Mouse (Mus musculus): ENCODE data around the gene Ptch1. TPM values are rescaled to one million over a fixed set of nuclear protein-coding genes. Genes with fewer than 3 reads are reported as not detected.

The Ptch1 gene
- polyA plus RNA-seq, 1 experiment, result 0.26 TPM

DNA sequence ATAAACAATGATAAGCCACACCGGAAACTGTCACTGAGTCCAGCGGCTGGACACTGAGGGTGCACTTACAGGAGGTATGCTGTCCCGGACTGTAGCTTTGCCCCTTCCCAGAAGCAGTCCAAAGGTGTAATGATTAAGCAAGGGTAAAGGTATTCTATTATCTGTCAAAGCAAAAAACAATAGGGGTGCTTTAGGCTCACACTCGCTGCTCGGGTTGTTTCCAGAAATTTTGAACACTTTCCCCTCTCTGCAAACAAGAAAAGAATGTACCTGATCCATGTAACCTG, 28.5 kb downstream of the Ptch1 start:
- Histone ChIP-seq H3K4me1 (ENCODE audit: control insufficient read depth) (no peaks in the 10 kb centered on the region; the same call in 1 of the 2 replicates), H3K9me3 (ENCODE audit: control insufficient read depth, low read length) (no peaks in the 10 kb centered on the region), H3K4me3 (replicated peaks) (no peak overlapping the region), H3K27me3 (ENCODE audit: control insufficient read depth) (no peaks in the 10 kb centered on the region), H3K36me3 (ENCODE audit: control insufficient read depth) (peaks cover 87% of the 10 kb centered on the region)
- TF ChIP-seq GATA1 (IDR thresholded peaks at IDR 0.05; ENCODE audit: low read length) (no peak), TAL1 (IDR thresholded peaks at IDR 0.05; ENCODE audit: low read length) (no peak)

DNA sequence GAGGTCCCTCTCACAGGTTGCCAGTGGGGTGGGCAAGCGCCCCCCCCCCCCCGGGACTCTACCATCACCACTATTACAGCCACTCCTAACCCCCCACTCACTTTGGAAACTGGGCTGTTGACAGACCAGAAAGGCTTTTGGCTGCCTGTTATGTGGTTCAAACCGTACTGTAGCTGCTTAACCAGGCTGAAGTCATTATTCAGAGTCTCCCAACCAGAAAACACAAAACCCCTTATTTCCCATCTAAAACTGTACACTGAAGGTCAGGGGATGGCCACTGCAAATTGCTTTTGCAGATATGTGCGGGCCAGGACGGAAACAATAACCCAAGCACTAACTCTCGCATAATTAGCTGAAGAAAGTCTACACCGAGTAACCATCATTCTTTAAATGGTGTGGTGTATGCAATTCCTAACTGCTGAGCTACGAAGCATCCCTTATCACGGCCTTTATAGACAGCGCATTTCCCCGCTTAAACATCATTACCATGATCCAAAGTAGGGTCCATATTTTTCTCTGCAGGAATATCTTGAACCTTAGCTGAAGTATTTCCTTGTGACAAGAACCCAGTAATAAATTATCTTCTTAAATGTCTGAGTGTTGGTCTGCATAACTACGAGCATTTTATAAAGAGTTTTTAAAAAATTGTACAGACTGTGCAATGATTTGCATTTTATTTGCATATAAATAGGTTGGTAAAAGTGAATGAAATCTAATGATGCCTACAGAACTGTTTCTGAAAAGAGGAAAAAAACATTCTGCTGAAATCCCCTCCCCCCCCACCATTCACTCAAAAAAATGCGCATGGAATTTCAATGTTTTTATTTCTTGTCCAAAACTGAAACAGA, 29.1 kb downstream of the Ptch1 start:
- H3K27me3 ChIP-seq (ENCODE audit: control insufficient read depth), result no peaks in the 10 kb centered on the region
- no peak for TF ChIP-seq GATA1 (IDR thresholded peaks at IDR 0.05; ENCODE audit: low read length)
- no peak for TF ChIP-seq TAL1 (IDR thresholded peaks at IDR 0.05; ENCODE audit: low read length)
- no peaks in the 10 kb centered on the region for H3K4me1 ChIP-seq (ENCODE audit: control insufficient read depth)
- H3K36me3 ChIP-seq (ENCODE audit: control insufficient read depth), result peaks cover 90% of the 10 kb centered on the region
- H3K9me3 ChIP-seq (ENCODE audit: control insufficient read depth, low read length), result no peaks in the 10 kb centered on the region
- no peak overlapping the region for H3K4me3 ChIP-seq (replicated peaks)

DNA sequence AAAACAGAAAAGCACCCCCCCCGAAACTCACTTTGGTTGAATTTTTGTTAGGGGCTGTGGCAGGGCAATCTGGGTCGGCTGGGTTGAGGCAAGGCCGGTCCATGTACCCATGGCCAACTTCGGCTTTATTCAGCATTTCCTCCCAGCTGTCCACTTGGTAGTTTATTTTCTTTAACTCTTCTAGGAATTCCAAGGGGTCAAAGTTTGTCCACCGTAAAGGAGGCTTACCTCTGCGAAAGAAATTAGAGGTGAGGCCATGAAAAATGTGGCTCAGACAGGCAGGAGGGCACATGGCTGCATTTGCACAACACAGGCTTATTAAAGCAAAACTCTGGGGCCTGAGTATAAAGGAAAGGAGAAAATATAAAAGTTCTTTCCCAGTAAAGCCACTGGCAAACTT, 29.9 kb downstream of the Ptch1 start:
- H3K36me3 ChIP-seq (ENCODE audit: control insufficient read depth), result peaks cover 95% of the 10 kb centered on the region

DNA sequence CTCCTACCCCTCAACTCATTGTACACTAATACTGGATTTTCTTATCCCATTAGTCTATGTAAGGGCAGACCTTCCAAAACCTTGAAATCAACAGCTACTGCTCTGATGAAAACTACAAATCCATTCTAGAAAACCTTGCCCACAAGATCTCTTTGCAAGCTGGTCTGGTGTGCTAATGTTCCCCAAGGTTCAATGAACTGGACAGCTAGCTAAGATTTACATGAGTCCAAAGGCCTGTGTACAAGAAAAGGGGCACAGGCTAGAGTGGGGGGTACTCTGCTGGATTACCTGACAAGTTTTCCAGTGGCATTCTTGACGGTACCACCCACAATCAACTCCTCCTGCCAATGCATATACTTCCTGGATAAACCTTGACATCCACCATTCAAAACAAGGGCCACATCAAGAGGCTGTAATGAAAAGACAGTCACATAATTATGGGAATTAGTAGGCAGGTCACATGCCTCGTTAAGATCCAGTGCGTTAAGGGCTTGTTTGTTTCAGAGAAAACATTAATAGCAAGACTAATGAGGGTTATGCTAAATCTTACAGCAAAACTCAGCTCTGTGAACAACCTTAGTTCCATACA, 30.5 kb downstream of the Ptch1 start:
- Histone ChIP-seq H3K36me3 (ENCODE audit: control insufficient read depth) (peaks cover 95% of the 10 kb centered on the region), H3K9me3 (ENCODE audit: control insufficient read depth, low read length) (no peaks in the 10 kb centered on the region), H3K27me3 (ENCODE audit: control insufficient read depth) (no peaks in the 10 kb centered on the region), H3K4me1 (ENCODE audit: control insufficient read depth) (no peaks in the 10 kb centered on the region), H3K4me3 (replicated peaks) (no peak overlapping the region)
- TF ChIP-seq GATA1 (IDR thresholded peaks at IDR 0.05; ENCODE audit: low read length) (no peak), TAL1 (IDR thresholded peaks at IDR 0.05; ENCODE audit: low read length) (no peak)

More for the DNA sequence above, 29.9 kb downstream of the Ptch1 start:
- no peak overlapping the region for H3K4me3 ChIP-seq (replicated peaks)
- no peaks in the 10 kb centered on the region for H3K9me3 ChIP-seq (ENCODE audit: control insufficient read depth, low read length)
- H3K4me1 ChIP-seq (ENCODE audit: control insufficient read depth), result no peaks in the 10 kb centered on the region
- no peaks in the 10 kb centered on the region for H3K27me3 ChIP-seq (ENCODE audit: control insufficient read depth)
- TF ChIP-seq TAL1 (IDR thresholded peaks at IDR 0.05; ENCODE audit: low read length), result no peak
- no peak for TF ChIP-seq GATA1 (IDR thresholded peaks at IDR 0.05; ENCODE audit: low read length)

DNA sequence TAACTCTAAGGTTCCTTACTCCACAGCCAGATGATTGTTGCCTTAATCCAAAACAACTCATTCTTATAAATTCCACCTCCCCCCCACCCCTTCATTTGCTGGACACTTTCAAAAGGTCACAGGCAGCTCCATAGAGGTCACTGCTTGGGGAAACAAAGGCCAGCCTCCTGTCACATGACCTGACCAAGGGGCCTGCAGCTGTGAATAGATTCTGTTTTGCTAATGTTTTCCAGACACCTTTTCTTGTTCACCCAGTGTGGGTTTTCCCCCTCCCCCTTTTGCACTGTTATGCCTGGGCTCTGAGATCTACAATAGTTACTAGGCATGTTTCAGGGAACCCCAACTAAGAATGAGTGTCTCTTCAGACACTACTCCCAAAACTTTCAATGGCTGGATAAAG, 31.9 kb downstream of the Ptch1 start:
- TF ChIP-seq GATA1 (IDR thresholded peaks at IDR 0.05; ENCODE audit: low read length) (no peak), TAL1 (IDR thresholded peaks at IDR 0.05; ENCODE audit: low read length) (no peak)
- H3K36me3 ChIP-seq (ENCODE audit: control insufficient read depth), result peaks cover 97% of the 10 kb centered on the region

DNA sequence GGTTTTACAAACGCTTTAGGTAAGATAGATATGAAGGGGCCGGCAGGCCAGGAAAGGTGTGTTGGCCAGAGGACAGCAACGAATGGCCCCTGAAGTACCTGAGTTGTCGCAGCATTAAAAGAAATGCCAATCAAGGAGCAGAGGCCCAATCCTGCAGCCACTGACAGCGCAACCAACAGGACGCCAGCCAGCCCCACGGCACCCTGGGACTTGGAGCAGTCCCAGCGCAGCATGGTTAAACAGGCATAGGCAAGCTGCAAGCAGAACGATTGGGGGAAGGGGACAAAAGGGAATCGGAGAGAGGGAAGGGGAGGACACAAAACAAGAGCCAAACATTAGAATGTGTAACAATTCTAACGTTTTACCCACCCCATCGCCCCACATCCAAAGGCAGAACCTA, 32.8 kb downstream of the Ptch1 start:
- no peak overlapping the region for H3K4me3 ChIP-seq (replicated peaks)
- no peak for TF ChIP-seq GATA1 (IDR thresholded peaks at IDR 0.05; ENCODE audit: low read length)
- no peak for TF ChIP-seq TAL1 (IDR thresholded peaks at IDR 0.05; ENCODE audit: low read length)
- no peaks in the 10 kb centered on the region for H3K4me1 ChIP-seq (ENCODE audit: control insufficient read depth)
- H3K36me3 ChIP-seq (ENCODE audit: control insufficient read depth), result peaks cover 97% of the 10 kb centered on the region
- no peaks in the 10 kb centered on the region for H3K27me3 ChIP-seq (ENCODE audit: control insufficient read depth)
- H3K9me3 ChIP-seq (ENCODE audit: control insufficient read depth, low read length), result no peaks in the 10 kb centered on the region

More for the DNA sequence above, 31.9 kb downstream of the Ptch1 start:
- no peaks in the 10 kb centered on the region for H3K9me3 ChIP-seq (ENCODE audit: control insufficient read depth, low read length)
- no peaks in the 10 kb centered on the region for H3K27me3 ChIP-seq (ENCODE audit: control insufficient read depth)
- no peak overlapping the region for H3K4me3 ChIP-seq (replicated peaks)
- H3K4me1 ChIP-seq (ENCODE audit: control insufficient read depth), result no peaks in the 10 kb centered on the region

DNA sequence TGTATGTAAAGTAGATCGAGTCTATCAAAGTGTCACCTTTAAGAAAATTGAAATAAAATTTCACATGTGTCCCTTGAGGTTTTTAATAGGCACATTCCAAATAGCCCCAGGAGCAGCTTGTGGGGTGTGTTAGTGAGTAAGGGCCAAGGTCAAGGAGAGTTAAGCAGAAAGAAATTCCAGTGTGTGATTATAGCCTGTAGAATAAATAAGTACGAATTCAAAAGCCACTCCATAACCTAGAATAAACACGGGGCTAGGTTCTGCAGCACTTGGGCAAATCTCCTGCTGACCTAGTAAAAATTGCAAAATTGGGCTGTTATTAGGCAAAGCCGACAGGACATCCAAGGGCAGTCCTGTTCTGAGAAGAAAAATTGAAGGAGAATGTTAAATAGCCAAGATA, 38.4 kb downstream of the Ptch1 start:
- Histone ChIP-seq H3K27me3 (ENCODE audit: control insufficient read depth) (no peaks in the 10 kb centered on the region), H3K4me3 (replicated peaks) (no peak overlapping the region), H3K9me3 (ENCODE audit: control insufficient read depth, low read length) (no peaks in the 10 kb centered on the region), H3K4me1 (ENCODE audit: control insufficient read depth) (no peaks in the 10 kb centered on the region), H3K36me3 (ENCODE audit: control insufficient read depth) (peaks cover 100% of the 10 kb centered on the region)
- TF ChIP-seq GATA1 (IDR thresholded peaks at IDR 0.05; ENCODE audit: low read length) (no peak), TAL1 (IDR thresholded peaks at IDR 0.05; ENCODE audit: low read length) (no peak)

DNA sequence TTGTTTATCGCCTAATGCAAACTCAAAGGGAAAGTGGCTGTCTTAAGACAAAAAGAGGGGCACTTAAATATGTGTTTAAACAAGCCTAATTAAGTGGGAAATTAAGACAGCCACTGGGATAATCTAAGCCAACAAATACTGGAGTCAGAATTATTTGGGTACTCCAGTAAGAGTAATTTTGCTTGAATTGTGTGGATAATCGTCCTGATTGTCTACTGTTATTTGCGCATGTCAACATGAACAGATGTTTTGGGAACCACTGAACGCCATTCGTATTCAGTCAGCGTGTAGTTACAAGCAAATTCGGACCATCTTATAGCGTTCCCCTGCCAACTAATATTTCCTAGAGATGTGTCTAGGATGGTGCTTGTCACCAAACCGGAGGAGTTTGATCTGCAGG, 42.5 kb downstream of the Ptch1 start:
- Histone ChIP-seq H3K27me3 (ENCODE audit: control insufficient read depth) (no peaks in the 10 kb centered on the region), H3K36me3 (ENCODE audit: control insufficient read depth) (peaks cover 100% of the 10 kb centered on the region), H3K4me1 (ENCODE audit: control insufficient read depth) (no peaks in the 10 kb centered on the region), H3K4me3 (replicated peaks) (no peak overlapping the region), H3K9me3 (ENCODE audit: control insufficient read depth, low read length) (no peaks in the 10 kb centered on the region)
- TF ChIP-seq GATA1 (IDR thresholded peaks at IDR 0.05; ENCODE audit: low read length), result no peak
- TF ChIP-seq TAL1 (IDR thresholded peaks at IDR 0.05; ENCODE audit: low read length), result no peak

DNA sequence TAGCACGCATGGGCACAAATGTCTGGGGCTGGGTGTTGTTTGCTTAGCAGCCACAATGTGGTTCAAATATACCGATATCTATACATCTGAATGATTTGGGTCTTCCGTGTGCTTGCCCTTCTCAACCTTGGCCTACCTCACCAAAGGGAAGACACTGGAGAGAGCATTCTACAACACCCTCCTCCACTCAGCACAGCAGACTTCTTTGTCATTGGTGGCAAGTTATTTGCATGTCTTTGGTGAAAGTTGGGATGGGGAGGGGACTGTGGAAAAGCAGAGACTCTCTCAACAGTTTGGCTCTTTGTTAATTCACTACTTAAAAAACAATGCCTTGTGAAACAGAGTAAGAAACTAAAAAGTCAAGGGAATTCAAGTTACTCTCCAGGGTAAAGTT, 43.0 kb downstream of the Ptch1 start:
- Histone ChIP-seq H3K9me3 (ENCODE audit: control insufficient read depth, low read length) (no peaks in the 10 kb centered on the region), H3K27me3 (ENCODE audit: control insufficient read depth) (no peaks in the 10 kb centered on the region), H3K4me1 (ENCODE audit: control insufficient read depth) (no peaks in the 10 kb centered on the region), H3K4me3 (replicated peaks) (no peak overlapping the region), H3K36me3 (ENCODE audit: control insufficient read depth) (peaks cover 100% of the 10 kb centered on the region)
- no peak for TF ChIP-seq GATA1 (IDR thresholded peaks at IDR 0.05; ENCODE audit: low read length)
- TF ChIP-seq TAL1 (IDR thresholded peaks at IDR 0.05; ENCODE audit: low read length), result no peak

All from erythroblast, embryonic 14.5 days (primary cell).